Mouse (Mus musculus) gastrocnemius, adult 2 months (tissue): ENCODE data around the gene Vars. TPM values are rescaled to one million over a fixed set of nuclear protein-coding genes. Genes with fewer than 3 reads are reported as not detected.
A peak's percentile ranks its signal among the peaks of the same experiment; 100 is the strongest.
"Not testable (repeated sequence)": the region's sequence is repeated elsewhere in the genome, so short reads cannot be mapped to it uniquely, and the experiment has no call there.

Experiments used
- DNase-seq: peaks from one replicate; pipeline ENCODE4 v3.0.0; 2022
- H3K27ac ChIP-seq: fragments of 200-600 bp; 2 replicates; pipeline ENCODE4 v1.8.1; 2022; ENCODE audit warnings: mild to moderate bottlenecking
- H3K4me3 ChIP-seq: fragments of 200-600 bp; 2 replicates; pipeline ENCODE4 v1.8.1; 2022; ENCODE audit warnings: mild to moderate bottlenecking, moderate library complexity
- CTCF ChIP-seq: fragments of 200-600 bp; IDR thresholded peaks from 2 replicates; pipeline ENCODE4 v1.8.1; 2022; ENCODE audit warnings: antibody characterized with exemption, mild to moderate bottlenecking, moderate library complexity
- intact Hi-C: fragments of 180-260 bp; cut with DNase I; formaldehyde crosslinking; loops from one replicate; pipeline ENCODE4 v1.15.1; 2025
- total RNA-seq, 2 experiments: library from RNA; stranded (reverse); gene quantifications; 2 replicates each; pipeline ENCODE4 v1.2.3; 2021

The Vars gene
- total RNA-seq, 2 experiments from 2014 or later = 31.0 to 35.2 TPM

- peak; percentile 26 for DNase-seq
- intact Hi-C loops = loop anchor here (5.0 to 10.0 kb wide), 2 partner anchors 62 to 210 kb away; partner anchors contain the start of genes Abhd16a, Atp6v1g2, Ly6g6f and Nfkbil1
- H3K4me3 ChIP-seq = no peak overlapping the region
- no peak for TF ChIP-seq CTCF
- H3K27ac ChIP-seq = no peak overlapping the region
Observed at GRCm38 (mm10) chr17:35024691-35025488, 24.1 kb downstream of the Vars start.

- peak; percentile 12 for DNase-seq
- no peak overlapping the region for H3K4me3 ChIP-seq
- TF ChIP-seq CTCF = no peak
- intact Hi-C loops = loop anchor here (10.0 kb wide), 1 partner anchor 209 kb away; the partner anchor contains the start of genes Atp6v1g2 and Nfkbil1
- H3K27ac ChIP-seq = no peak overlapping the region
Observed at GRCm38 (mm10) chr17:35026206-35026605, 25.4 kb downstream of the Vars start.

GRCm38 (mm10) chr17:35027277-35028068 is 26.7 kb downstream of the Vars start, which contains the start of gene Sapcd1:
Sapcd1 (minus strand) TSS chr17:35028016.
- no peak for TF ChIP-seq CTCF
- Histone ChIP-seq H3K27ac (no peak within 1 kb of the TSS), H3K4me3 (no peak within 1 kb of the TSS)
- peak; percentile 68 for DNase-seq
- intact Hi-C loops = loop anchor here (10.0 kb wide), 1 partner anchor 207 kb away; the partner anchor contains the start of genes Atp6v1g2 and Nfkbil1

GRCm38 (mm10) chr17:35028315-35028714 is 27.5 kb downstream of the Vars start:
- no peak for DNase-seq
- Histone ChIP-seq H3K4me3 (no peak overlapping the region), H3K27ac (no peak overlapping the region)
- intact Hi-C loops = loop anchor here (10.0 kb wide), 1 partner anchor 206 kb away; the partner anchor contains the start of genes Atp6v1g2 and Nfkbil1
- TF ChIP-seq CTCF = no peak

- no peak overlapping the region for H3K4me3 ChIP-seq
- TF ChIP-seq CTCF = peak; percentile 49
- H3K27ac ChIP-seq = no peak overlapping the region
- peak; percentile 19 for DNase-seq
- intact Hi-C loops = loop anchor here (10.0 kb wide), 1 partner anchor 205 kb away; the partner anchor contains the start of genes Atp6v1g2 and Nfkbil1
Observed at GRCm38 (mm10) chr17:35029691-35030532, 29.1 kb downstream of the Vars start.

GRCm38 (mm10) chr17:35031272-35031671 is 30.5 kb downstream of the Vars start:
- peak; percentile 15 for DNase-seq
- no peak for TF ChIP-seq CTCF
- intact Hi-C loops = no loop called here
- Histone ChIP-seq H3K4me3 (no peak overlapping the region), H3K27ac (no peak overlapping the region)

GRCm38 (mm10) chr17:35031880-35032279 is 31.1 kb downstream of the Vars start:
- intact Hi-C loops = no loop called here
- Histone ChIP-seq H3K4me3 (no peak overlapping the region), H3K27ac (no peak overlapping the region)
- TF ChIP-seq CTCF = no peak
- peak; percentile 15 for DNase-seq

- intact Hi-C loops = no loop called here
- Histone ChIP-seq H3K27ac (no peak overlapping the region), H3K4me3 (no peak overlapping the region)
- no peak for TF ChIP-seq CTCF
- no peak for DNase-seq
Observed at GRCm38 (mm10) chr17:35032323-35032870, 31.6 kb downstream of the Vars start.

- intact Hi-C loops, H3K27ac ChIP-seq, DNase-seq, H3K4me3 ChIP-seq: not testable (repeated sequence)
Observed at GRCm38 (mm10) chr17:35033703-35034102, 32.9 kb downstream of the Vars start.

- no peak for DNase-seq
- intact Hi-C loops = no loop called here
- no peak for TF ChIP-seq CTCF
- no peak overlapping the region for H3K4me3 ChIP-seq
- H3K27ac ChIP-seq = no peak overlapping the region
Observed at GRCm38 (mm10) chr17:35034896-35035295, 34.1 kb downstream of the Vars start.

GRCm38 (mm10) chr17:35039121-35039873 is 38.5 kb downstream of the Vars start:
- no peak overlapping the region for H3K4me3 ChIP-seq
- H3K27ac ChIP-seq = no peak overlapping the region
- DNase-seq = no peak
- TF ChIP-seq CTCF = no peak
- intact Hi-C loops = no loop called here
